Mouse (Mus musculus) heart, postnatal 0 days (tissue): ENCODE results near the gene Il18. TPM values are rescaled to one million over a fixed set of nuclear protein-coding genes. Genes with fewer than 3 reads are reported as not detected.
"Not testable (repeated sequence)": the region's sequence is repeated elsewhere in the genome, so short reads cannot be mapped to it uniquely, and the experiment has no call there.

Experiments
- ATAC-seq: fragments of 200-750 bp; cut with Nextera tagmentation; 2 replicates; pipeline ENCODE4 v1.8.0; 2017; ENCODE audit warnings: low read depth, moderate number of reproducible peaks, moderate library complexity; ENCODE audit not compliant: insufficient read depth
- DNase-seq: peaks from one replicate; pipeline ENCODE4 v3.0.0-alpha.2; 2016; ENCODE audit warnings: low spot score
- H3K27ac ChIP-seq: fragments of 300-500 bp; sonication (generic); 2 replicates; pipeline ENCODE4 v1.5.1; 2014; ENCODE audit warnings: low read depth, mild to moderate bottlenecking
- H3K27me3 ChIP-seq: fragments of 300-500 bp; sonication (generic); 2 replicates; pipeline ENCODE4 v1.6.1; 2014; ENCODE audit warnings: low read length, mixed read lengths; ENCODE audit not compliant: control insufficient read depth, insufficient read depth
- H3K36me3 ChIP-seq: fragments of 300-500 bp; sonication (generic); replicated peaks from 2 replicates; pipeline ENCODE4 v1.6.1; 2014; ENCODE audit warnings: low read length, mixed read lengths; ENCODE audit not compliant: control insufficient read depth, insufficient read depth
- H3K4me1 ChIP-seq: fragments of 300-500 bp; sonication (generic); 2 replicates; pipeline ENCODE4 v1.6.1; 2014; ENCODE audit warnings: antibody characterized with exemption; ENCODE audit not compliant: control insufficient read depth, insufficient read depth
- H3K4me2 ChIP-seq: fragments of 300-500 bp; sonication (generic); 2 replicates; pipeline ENCODE4 v1.6.1; 2014; ENCODE audit warnings: low read depth, mild to moderate bottlenecking, low read length, moderate library complexity
- H3K4me3 ChIP-seq: fragments of 300-500 bp; sonication (generic); 2 replicates; pipeline ENCODE4 v1.5.1; 2014; ENCODE audit warnings: low read depth, low read length
- H3K9ac ChIP-seq: fragments of 300-500 bp; sonication (generic); replicated peaks from 2 replicates; pipeline ENCODE4 v1.6.1; 2014; ENCODE audit warnings: low read depth, low read length, mixed read lengths
- H3K9me3 ChIP-seq: fragments of 300-500 bp; sonication (generic); replicated peaks from 2 replicates; pipeline ENCODE4 v1.6.1; 2016; ENCODE audit warnings: low read length; ENCODE audit not compliant: control insufficient read depth
- CTCF ChIP-seq: IDR thresholded peaks from 2 replicates; pipeline ENCODE4 v1.5.1; 2016; ENCODE audit warnings: antibody characterized with exemption, control low read depth, low read depth
- EP300 ChIP-seq: IDR thresholded peaks from 2 replicates; pipeline ENCODE4 v1.6.1; 2016; ENCODE audit warnings: antibody characterized with exemption, low read depth
- WGBS: fragments of 180-500 bp; shearing (Covaris S2); extraction: QIAGEN DNeasy Blood & Tissue Kit; methylation state at CpG from one replicate; pipeline ENCODE4 v1.1.7; 2014; 5-methylcytosine and 5-hydroxymethylcytosine counted together
- polyA plus RNA-seq: library from polyadenylated mRNA; unstranded; fragments of >200 nt; fragmentation: Nextera tagmentation; extraction: Ambion mirVana; gene quantifications from 2 replicates; pipeline ENCODE4 v1.2.1, GENCODE M21; 2015
- total RNA-seq: library from RNA; depleted of rRNA; stranded (reverse); fragments of >200 nt; gene quantifications from 2 replicates; pipeline ENCODE4 v1.2.3, GENCODE M21; 2014; ENCODE audit warnings: low replicate concordance; rRNA removed

Il18 gene
- total and polyA plus RNA-seq, 2 experiments from 2014 or later: 2.4 to 2.9 TPM

DNA sequence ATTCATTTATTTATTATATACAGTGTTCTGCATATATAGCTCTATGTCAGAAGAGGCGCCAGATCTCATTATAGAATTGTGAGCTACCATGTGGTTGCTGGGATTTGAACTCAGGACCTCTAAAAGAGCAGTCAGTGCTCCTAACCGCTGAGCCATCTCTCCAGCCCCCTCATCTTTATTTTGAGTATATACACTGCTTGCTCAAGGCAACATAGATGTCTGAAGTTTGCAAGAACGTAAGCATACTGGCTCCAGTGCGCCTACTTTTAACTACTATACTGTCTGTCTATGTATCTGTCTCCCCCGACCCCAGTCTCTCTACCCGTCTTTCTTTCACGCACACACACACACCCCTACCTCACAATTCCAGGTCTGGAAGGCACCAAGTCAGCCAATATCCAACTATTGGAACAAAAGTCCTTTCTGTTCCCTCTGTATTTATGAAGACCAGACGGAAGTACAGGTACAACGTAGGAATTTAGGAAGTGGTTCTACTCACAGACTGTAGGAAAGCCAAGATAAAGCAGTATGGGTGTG is 63.2 kb downstream of the Il18 start:
- no peak overlapping the region for H3K27ac ChIP-seq
- DNase-seq (no peak), ATAC-seq (no peak)
- peak overlapping the region; percentile 89 for H3K4me3 ChIP-seq
- TF ChIP-seq EP300 (no peak), CTCF (no peak)
- H3K4me1 ChIP-seq: peaks cover 11% of the 10 kb centered on the region
- 54% methylated on average over 9 of the region's 9 CpGs for WGBS
- no peak overlapping the region for H3K9ac ChIP-seq
- H3K9me3 ChIP-seq: no peaks in the 10 kb centered on the region
- peaks cover 22% of the 10 kb centered on the region for H3K36me3 ChIP-seq
- peak overlapping the region; percentile 80 for H3K4me2 ChIP-seq
- H3K27me3 ChIP-seq: no peaks in the 10 kb centered on the region

DNA sequence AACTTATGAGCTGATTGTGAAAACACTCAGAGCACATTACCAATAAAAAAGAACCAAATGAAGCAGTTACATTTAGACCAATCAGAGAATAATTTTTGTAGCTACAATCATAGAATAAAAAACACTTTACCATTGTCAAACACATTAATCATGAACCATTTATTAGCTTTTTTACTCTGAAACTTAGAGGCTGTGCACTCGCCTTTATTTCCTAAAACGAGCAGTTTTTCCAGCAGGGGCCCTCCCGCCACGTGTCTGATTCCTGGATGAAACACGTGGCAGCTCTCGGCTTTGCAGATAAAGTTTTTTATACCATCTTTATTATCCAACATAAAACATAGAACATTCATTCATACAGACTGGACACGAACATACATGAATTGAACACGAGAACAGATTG is 76.3 kb downstream of the Il18 start:
- H3K27me3 ChIP-seq, H3K4me2 ChIP-seq, H3K4me3 ChIP-seq, H3K9me3 ChIP-seq, ATAC-seq, H3K4me1 ChIP-seq, H3K9ac ChIP-seq, H3K27ac ChIP-seq, DNase-seq: not testable (repeated sequence)
- H3K36me3 ChIP-seq: peaks cover 28% of the 10 kb centered on the region
- WGBS: 80% methylated on average over 6 of the region's 8 CpGs

Other genes starting within 250 kb of the Il18 start
- gene Rpl10-ps3, start 209.9 kb upstream of the Il18 start, total RNA-seq: 275 and 362 TPM in 2 replicates
- 126 and 132 TPM in 2 replicates for gene Rpl10-ps3, start 209.9 kb upstream of the Il18 start, polyA plus RNA-seq
- 3.7 and 7.0 TPM in 2 replicates for gene Plet1, start 60.3 kb upstream of the Il18 start, total RNA-seq
- gene Plet1, start 60.3 kb upstream of the Il18 start, polyA plus RNA-seq: 1.2 and 1.3 TPM in 2 replicates
- 29.7 and 147 TPM in 2 replicates for gene Pts, start 26.1 kb upstream of the Il18 start, total RNA-seq
- gene Pts, start 26.1 kb upstream of the Il18 start, polyA plus RNA-seq: 93.1 and 97.8 TPM in 2 replicates
- not detected in 2 replicates for gene Bco2, start 354 bp downstream of the Il18 start, total RNA-seq
- 0.07 TPM in 1 of 2 replicates, not detected in the other for gene Bco2, start 354 bp downstream of the Il18 start, polyA plus RNA-seq
- gene Tex12, start 6.5 kb downstream of the Il18 start, total RNA-seq: not detected in 2 replicates
- gene Tex12, start 6.5 kb downstream of the Il18 start, polyA plus RNA-seq: not detected in 2 replicates
- 980 and 992 TPM in 2 replicates for gene Sdhd, start 49.0 kb downstream of the Il18 start, total RNA-seq
- gene Sdhd, start 49.0 kb downstream of the Il18 start, polyA plus RNA-seq: 1,236 and 1,240 TPM in 2 replicates
- 115 and 163 TPM in 2 replicates for gene Timm8b, start 49.1 kb downstream of the Il18 start, total RNA-seq
- 445 and 461 TPM in 2 replicates for gene Timm8b, start 49.1 kb downstream of the Il18 start, polyA plus RNA-seq
- gene Pih1d2, start 62.5 kb downstream of the Il18 start, total RNA-seq: 0.27 TPM in 1 of 2 replicates, not detected in the other
- 1.2 and 1.5 TPM in 2 replicates for gene Pih1d2, start 62.5 kb downstream of the Il18 start, polyA plus RNA-seq
- 10.0 and 14.5 TPM in 2 replicates for gene Nkapd1, start 62.6 kb downstream of the Il18 start, total RNA-seq
- 13.4 and 14.3 TPM in 2 replicates for gene Nkapd1, start 62.6 kb downstream of the Il18 start, polyA plus RNA-seq
- gene Dlat, start 105.0 kb downstream of the Il18 start, total RNA-seq: 155 and 215 TPM in 2 replicates
- 203 and 204 TPM in 2 replicates for gene Dlat, start 105.0 kb downstream of the Il18 start, polyA plus RNA-seq
- 7.7 and 19.8 TPM in 2 replicates for gene Dixdc1, start 184.7 kb downstream of the Il18 start, total RNA-seq
- gene Dixdc1, start 184.7 kb downstream of the Il18 start, polyA plus RNA-seq: 6.9 and 7.1 TPM in 2 replicates
- gene 2310030G06Rik, start 191.7 kb downstream of the Il18 start, total RNA-seq: 3.6 and 4.8 TPM in 2 replicates
- gene 2310030G06Rik, start 191.7 kb downstream of the Il18 start, polyA plus RNA-seq: 10.6 and 11.0 TPM in 2 replicates
- gene Cryab, start 196.5 kb downstream of the Il18 start, total RNA-seq: 758 and 766 TPM in 2 replicates
- gene Cryab, start 196.5 kb downstream of the Il18 start, polyA plus RNA-seq: 1,736 and 1,781 TPM in 2 replicates
- 241 and 266 TPM in 2 replicates for gene Hspb2, start 197.5 kb downstream of the Il18 start, total RNA-seq
- gene Hspb2, start 197.5 kb downstream of the Il18 start, polyA plus RNA-seq: 309 and 313 TPM in 2 replicates
- 7.4 and 10.0 TPM in 2 replicates for gene Fdxacb1, start 213.4 kb downstream of the Il18 start, total RNA-seq
- gene Fdxacb1, start 213.4 kb downstream of the Il18 start, polyA plus RNA-seq: 7.9 and 8.1 TPM in 2 replicates
- 23.9 and 24.2 TPM in 2 replicates for gene Alg9, start 220.2 kb downstream of the Il18 start, total RNA-seq
- 11.4 and 11.9 TPM in 2 replicates for gene Alg9, start 220.2 kb downstream of the Il18 start, polyA plus RNA-seq
- 8.0 and 39.5 TPM in 2 replicates for gene 1110032A03Rik, start 220.7 kb downstream of the Il18 start, total RNA-seq
- gene 1110032A03Rik, start 220.7 kb downstream of the Il18 start, polyA plus RNA-seq: 32.6 and 36.8 TPM in 2 replicates